Mouse (Mus musculus) heart, embryonic 10.5 days (tissue): ENCODE measurements around the gene Itfg2. TPM values are rescaled to one million over a fixed set of nuclear protein-coding genes. Genes with fewer than 3 reads are reported as not detected.

Experiments used
- DNase-seq: peaks from one replicate; pipeline ENCODE4 v3.0.0-alpha.2; 2017; ENCODE audit warnings: low spot score
- H3K27ac ChIP-seq: fragments of 300-500 bp; sonication (generic); 2 replicates; pipeline ENCODE4 v1.5.1; 2016; ENCODE audit warnings: mild to moderate bottlenecking
- H3K27me3 ChIP-seq: fragments of 300-500 bp; sonication (generic); 2 replicates; pipeline ENCODE4 v1.6.1; 2016; ENCODE audit warnings: mild to moderate bottlenecking; ENCODE audit not compliant: poor library complexity, insufficient read depth, severe bottlenecking
- H3K36me3 ChIP-seq: fragments of 300-500 bp; sonication (generic); 2 replicates; pipeline ENCODE4 v1.6.1; 2016; ENCODE audit warnings: mild to moderate bottlenecking, moderate library complexity
- H3K4me1 ChIP-seq: fragments of 300-500 bp; sonication (generic); 2 replicates; pipeline ENCODE4 v1.6.1; 2016; ENCODE audit warnings: mild to moderate bottlenecking
- H3K4me3 ChIP-seq: fragments of 300-500 bp; sonication (generic); 2 replicates; pipeline ENCODE4 v1.5.1; 2016; ENCODE audit warnings: mild to moderate bottlenecking, moderate library complexity
- H3K9me3 ChIP-seq: fragments of 300-500 bp; sonication (generic); 2 replicates; pipeline ENCODE4 v1.6.1; 2016; ENCODE audit warnings: mild to moderate bottlenecking, moderate library complexity
- WGBS: fragments of 180-500 bp; shearing (Covaris S2); methylation state at CpG from one replicate; pipeline ENCODE4 v1.1.7; 2016; 5-methylcytosine and 5-hydroxymethylcytosine counted together
- polyA plus RNA-seq: library from polyadenylated mRNA; unstranded; fragments of >200 nt; fragmentation: Nextera tagmentation; extraction: Ambion mirVana; gene quantifications from 2 replicates; pipeline ENCODE4 v1.2.1, GENCODE M21; 2016

Gene Itfg2
- polyA plus RNA-seq, 1 experiment from 2014 or later: 37.1 TPM

GRCm38 (mm10) chr6:128445761-128446535 lies 21.2 kb upstream of the Itfg2 start:
- Histone ChIP-seq H3K9me3 (no peaks in the 10 kb centered on the region), H3K4me3 (peak overlapping the region; percentile 36), H3K27ac (peak overlapping the region; percentile 56; the same call in 1 of the 2 replicates), H3K27me3 (0 out of 2 replicates have a peak, but pooled peaks cover 7% of the 10 kb centered on the region), H3K4me1 (peaks cover 3% of the 10 kb centered on the region; the same call in 1 of the 2 replicates), H3K36me3 (no peaks in the 10 kb centered on the region)
- DNase-seq: no peak
- 13% methylated on average over 14 of the region's 14 CpGs for WGBS

- no peak for DNase-seq
- no peak overlapping the region for H3K4me3 ChIP-seq
- 91% methylated on average over 2 of the region's 2 CpGs for WGBS
- peaks cover 15% of the 10 kb centered on the region for H3K36me3 ChIP-seq
- H3K27me3 ChIP-seq: 0 out of 2 replicates have a peak, but pooled peaks cover 7% of the 10 kb centered on the region
- H3K4me1 ChIP-seq: peaks cover 24% of the 10 kb centered on the region
- no peaks in the 10 kb centered on the region for H3K9me3 ChIP-seq
- H3K27ac ChIP-seq: no peak overlapping the region
Observed at GRCm38 (mm10) chr6:128440238-128440637, 15.5 kb upstream of the Itfg2 start.

- H3K27ac ChIP-seq: peak overlapping the region; percentile 99
- no peaks in the 10 kb centered on the region for H3K27me3 ChIP-seq
- no peak for DNase-seq
- H3K36me3 ChIP-seq: peaks cover 28% of the 10 kb centered on the region
- H3K4me3 ChIP-seq: peak overlapping the region; percentile 98
- WGBS: 26% methylated on average over 18 of the region's 18 CpGs
- no peaks in the 10 kb centered on the region for H3K9me3 ChIP-seq
- peaks cover 28% of the 10 kb centered on the region for H3K4me1 ChIP-seq
Observed at GRCm38 (mm10) chr6:128438871-128439341, 14.2 kb upstream of the Itfg2 start.

GRCm38 (mm10) chr6:128438317-128438870 lies 13.7 kb upstream of the Itfg2 start, which contains the start of gene Fkbp4:
Gene Fkbp4, minus strand, starts transcription at chr6:128438677.
- peak; percentile 95 for DNase-seq
- Histone ChIP-seq H3K4me1 (peaks cover 28% of the 10 kb centered on the region), H3K36me3 (peaks cover 33% of the 10 kb centered on the region), H3K4me3 (peak within 1 kb of the TSS; percentile 98), H3K27me3 (no peaks in the 10 kb centered on the region), H3K9me3 (no peaks in the 10 kb centered on the region), H3K27ac (peak within 1 kb of the TSS; percentile 99)
- under 1% methylated on average over 67 of the region's 67 CpGs for WGBS

GRCm38 (mm10) chr6:128437731-128438316 lies 13.1 kb upstream of the Itfg2 start:
- H3K27me3 ChIP-seq: no peaks in the 10 kb centered on the region
- peaks cover 39% of the 10 kb centered on the region for H3K36me3 ChIP-seq
- WGBS: under 1% methylated on average over 52 of the region's 52 CpGs
- peak; percentile 91 for DNase-seq
- H3K4me1 ChIP-seq: peaks cover 28% of the 10 kb centered on the region
- H3K4me3 ChIP-seq: peak overlapping the region; percentile 98
- peak overlapping the region; percentile 99 for H3K27ac ChIP-seq
- no peaks in the 10 kb centered on the region for H3K9me3 ChIP-seq

GRCm38 (mm10) chr6:128437288-128437687 lies 12.6 kb upstream of the Itfg2 start:
- Histone ChIP-seq H3K27ac (peak overlapping the region; percentile 99), H3K9me3 (no peaks in the 10 kb centered on the region), H3K4me1 (peaks cover 28% of the 10 kb centered on the region), H3K36me3 (peaks cover 44% of the 10 kb centered on the region), H3K27me3 (no peaks in the 10 kb centered on the region), H3K4me3 (peak overlapping the region; percentile 98)
- 2% methylated on average over 10 of the region's 10 CpGs for WGBS
- DNase-seq: no peak

GRCm38 (mm10) chr6:128436356-128437005 lies 11.8 kb upstream of the Itfg2 start:
- Histone ChIP-seq H3K36me3 (peaks cover 52% of the 10 kb centered on the region), H3K27me3 (no peaks in the 10 kb centered on the region), H3K9me3 (no peaks in the 10 kb centered on the region), H3K4me1 (peaks cover 28% of the 10 kb centered on the region), H3K27ac (0 out of 2 replicates have a peak overlapping the region, but pooled peaks have one; percentile 13), H3K4me3 (peak overlapping the region; percentile 98)
- DNase-seq: no peak
- WGBS: 85% methylated on average over 8 of the region's 8 CpGs

- H3K9me3 ChIP-seq: no peaks in the 10 kb centered on the region
- no peaks in the 10 kb centered on the region for H3K27me3 ChIP-seq
- peaks cover 62% of the 10 kb centered on the region for H3K36me3 ChIP-seq
- H3K27ac ChIP-seq: 0 out of 2 replicates have a peak overlapping the region, but pooled peaks have one; percentile 36
- no peak for DNase-seq
- WGBS: 39% methylated on average over 5 of the region's 5 CpGs
- H3K4me3 ChIP-seq: no peak overlapping the region
- H3K4me1 ChIP-seq: peaks cover 28% of the 10 kb centered on the region
Observed at GRCm38 (mm10) chr6:128435474-128435873, 10.7 kb upstream of the Itfg2 start.

- no peaks in the 10 kb centered on the region for H3K27me3 ChIP-seq
- peaks cover 81% of the 10 kb centered on the region for H3K36me3 ChIP-seq
- DNase-seq: no peak
- no peak overlapping the region for H3K4me3 ChIP-seq
- H3K27ac ChIP-seq: no peak overlapping the region
- H3K4me1 ChIP-seq: peaks cover 23% of the 10 kb centered on the region
- 93% methylated on average over 13 of the region's 13 CpGs for WGBS
- no peaks in the 10 kb centered on the region for H3K9me3 ChIP-seq
Observed at GRCm38 (mm10) chr6:128433566-128433965, 8.8 kb upstream of the Itfg2 start.

GRCm38 (mm10) chr6:128432356-128432915 lies 7.7 kb upstream of the Itfg2 start:
- H3K4me1 ChIP-seq: peaks cover 23% of the 10 kb centered on the region
- no peak for DNase-seq
- no peaks in the 10 kb centered on the region for H3K27me3 ChIP-seq
- no peak overlapping the region for H3K4me3 ChIP-seq
- peaks cover 92% of the 10 kb centered on the region for H3K36me3 ChIP-seq
- no peaks in the 10 kb centered on the region for H3K9me3 ChIP-seq
- 91% methylated on average over 13 of the region's 13 CpGs for WGBS
- no peak overlapping the region for H3K27ac ChIP-seq

GRCm38 (mm10) chr6:128429826-128430225 lies 5.1 kb upstream of the Itfg2 start:
- no peak for DNase-seq
- WGBS: 84% methylated on average over 6 of the region's 6 CpGs
- no peak overlapping the region for H3K27ac ChIP-seq

GRCm38 (mm10) chr6:128429300-128429699 lies 4.6 kb upstream of the Itfg2 start:
- 98% methylated on average over 2 of the region's 2 CpGs for WGBS
- Histone ChIP-seq H3K27ac (no peak overlapping the region), H3K4me1 (no peaks in the 10 kb centered on the region), H3K4me3 (no peak overlapping the region), H3K9me3 (no peaks in the 10 kb centered on the region), H3K27me3 (no peaks in the 10 kb centered on the region), H3K36me3 (peaks cover 68% of the 10 kb centered on the region)
- no peak for DNase-seq

More at GRCm38 (mm10) chr6:128429826-128430225, 5.1 kb upstream of the Itfg2 start:
- peaks cover 73% of the 10 kb centered on the region for H3K36me3 ChIP-seq
- no peaks in the 10 kb centered on the region for H3K27me3 ChIP-seq
- no peaks in the 10 kb centered on the region; the same call in 1 of the 2 replicates for H3K4me1 ChIP-seq
- no peaks in the 10 kb centered on the region for H3K9me3 ChIP-seq
- no peak overlapping the region for H3K4me3 ChIP-seq
